Mouse (Mus musculus) lung, postnatal 0 days (tissue): ENCODE data around the gene Ugt1a9.
A peak's percentile ranks its signal among the peaks of the same experiment; 100 is the strongest.
"Not testable (repeated sequence)": the region's sequence is repeated elsewhere in the genome, so short reads cannot be mapped to it uniquely, and the experiment has no call there.

ENCODE experiments used
- CTCF ChIP-seq: IDR thresholded peaks from 2 replicates; pipeline ENCODE4 v1.5.1; 2016; ENCODE audit warnings: antibody characterized with exemption, mild to moderate bottlenecking
- EP300 ChIP-seq: IDR thresholded peaks from 2 replicates; pipeline ENCODE4 v1.6.1; 2016; ENCODE audit warnings: antibody characterized with exemption, mild to moderate bottlenecking, control low read depth

- TF ChIP-seq CTCF, result peak; percentile 60
- not testable (repeated sequence) for TF ChIP-seq EP300
Measured at GRCm38 (mm10) chr1:88120550-88120949, 50.0 kb downstream of the Ugt1a9 start.
